Mouse (Mus musculus) liver, adult 2 months (tissue): ENCODE data around the gene Fgf13.

Source experiments
- CTCF ChIP-seq: fragments of 200-500 bp; IDR thresholded peaks from 2 replicates; pipeline ENCODE4 v1.5.1; 2011; ENCODE audit warnings: low read depth, low read length, control low read depth
- POLR2A ChIP-seq: fragments of 200-500 bp; IDR thresholded peaks from 2 replicates; pipeline ENCODE4 v1.6.1; 2011; ENCODE audit warnings: low read length, control low read depth; ENCODE audit not compliant: insufficient read depth; ENCODE audit errors: extremely low read depth

DNA sequence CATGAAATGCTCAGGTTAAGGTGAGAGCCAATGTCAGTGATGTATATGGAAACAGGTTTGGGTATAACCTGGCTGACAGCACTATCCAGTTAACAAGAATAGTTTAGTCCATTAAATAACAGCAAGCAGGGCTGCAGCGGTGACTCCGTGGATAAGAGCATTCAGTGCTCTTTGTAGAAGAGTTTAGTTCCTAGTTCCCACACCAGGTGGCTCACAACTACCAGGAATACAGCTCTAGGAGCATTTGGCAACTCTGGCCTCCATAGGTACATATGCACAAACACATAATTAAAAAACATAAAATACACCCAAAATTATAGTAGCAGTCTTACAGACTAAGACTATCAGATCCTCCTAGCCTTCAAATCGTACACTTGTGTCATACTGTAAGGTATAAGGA is 390.2 kb downstream of the Fgf13 start:
- no peak for TF ChIP-seq CTCF
- TF ChIP-seq POLR2A, result no peak
